Mouse (Mus musculus) lung, adult 2 months (tissue): ENCODE measurements around the gene Prkca. TPM values are rescaled to one million over a fixed set of nuclear protein-coding genes. Genes with fewer than 3 reads are reported as not detected.

Source experiments
- DNase-seq: peaks from one replicate; pipeline ENCODE4 v3.0.0; 2022
- H3K4me1 ChIP-seq: fragments of 200-500 bp; 2 replicates; pipeline ENCODE4 v1.6.1; 2011; ENCODE audit warnings: low read length; ENCODE audit not compliant: control insufficient read depth, insufficient read depth
- H3K4me3 ChIP-seq: fragments of 200-500 bp; replicated peaks from 2 replicates; pipeline ENCODE3; 2011; ENCODE audit warnings: low read depth, mild to moderate bottlenecking, control low read depth, low read length; ENCODE audit errors: extremely low read depth
- CTCF ChIP-seq: fragments of 200-500 bp; IDR thresholded peaks from 2 replicates; pipeline ENCODE4 v1.5.1; 2011; ENCODE audit warnings: mild to moderate bottlenecking, low read length, control low read depth; ENCODE audit not compliant: insufficient read depth
- POLR2A ChIP-seq: fragments of 200-500 bp; IDR thresholded peaks from 2 replicates; pipeline ENCODE4 v1.6.1; 2011; ENCODE audit warnings: low read depth, mild to moderate bottlenecking, control low read depth, low read length, borderline replicate concordance; ENCODE audit errors: extremely low read depth
- WGBS: fragments of 180-500 bp; shearing (Covaris S2); methylation state at CpG from one replicate; pipeline ENCODE4 v1.1.7; 2018; 5-methylcytosine and 5-hydroxymethylcytosine counted together
- polyA plus RNA-seq: library from polyadenylated mRNA; depleted of rRNA; stranded (reverse); fragments of >200 nt; gene quantifications from 2 replicates; pipeline ENCODE4 v1.2.3, GENCODE M21; 2012; rRNA removed

Gene Prkca
- polyA plus RNA-seq, result 6.6 and 13.5 TPM in 2 replicates

- peak; percentile 91 for DNase-seq
- TF ChIP-seq CTCF (no peak), POLR2A (peak; percentile 56; the same call in 1 of the 2 replicates)
- under 1% methylated on average over 63 of the region's 63 CpGs for WGBS
These were observed at the start of gene Prkca for GRCm38 (mm10) chr11:108343789-108344462. TSS of gene Prkca (minus strand) at chr11:108343928.

GRCm38 (mm10) chr11:108385666-108386024, 41.9 kb upstream of the Prkca start:
- no peak for DNase-seq
- Histone ChIP-seq H3K4me1 (no peaks in the 10 kb centered on the region), H3K4me3 (no peak overlapping the region)
- TF ChIP-seq CTCF, result no peak
- no peak for TF ChIP-seq POLR2A
- WGBS, result 93% methylated on average over 1 of the region's 1 CpGs

More at GRCm38 (mm10) chr11:108343789-108344462, at the start of gene Prkca:
- Histone ChIP-seq H3K4me3 (peak within 1 kb of the TSS; percentile 81), H3K4me1 (peaks cover 3% of the 10 kb centered on the region; the same call in 1 of the 2 replicates)

- Histone ChIP-seq H3K4me3 (no peak overlapping the region), H3K4me1 (no peaks in the 10 kb centered on the region)
- 60% methylated on average over 4 of the region's 4 CpGs for WGBS
- DNase-seq, result no peak
- no peak for TF ChIP-seq CTCF
- no peak for TF ChIP-seq POLR2A
These were observed 41.4 kb upstream of the Prkca start for GRCm38 (mm10) chr11:108384920-108385665.

- no peak overlapping the region for H3K4me3 ChIP-seq
- WGBS, result 76% methylated on average over 3 of the region's 3 CpGs
- peaks cover 2% of the 10 kb centered on the region; the same call in 1 of the 2 replicates for H3K4me1 ChIP-seq
- DNase-seq, result no peak
- TF ChIP-seq CTCF (no peak), POLR2A (no peak)
These were observed 38.9 kb upstream of the Prkca start for GRCm38 (mm10) chr11:108382664-108383063.

- TF ChIP-seq CTCF, result no peak
- H3K4me3 ChIP-seq, result no peak overlapping the region
- peaks cover 2% of the 10 kb centered on the region; the same call in 1 of the 2 replicates for H3K4me1 ChIP-seq
- 66% methylated on average over 4 of the region's 4 CpGs for WGBS
- no peak for DNase-seq
These were observed 34.6 kb upstream of the Prkca start for GRCm38 (mm10) chr11:108378363-108378751.

GRCm38 (mm10) chr11:108377680-108378362, 34.1 kb upstream of the Prkca start:
- peaks cover 2% of the 10 kb centered on the region; the same call in 1 of the 2 replicates for H3K4me1 ChIP-seq
- peak overlapping the region; percentile 23 for H3K4me3 ChIP-seq
- 28% methylated on average over 19 of the region's 19 CpGs for WGBS
- peak; percentile 70 for DNase-seq
- peak; percentile 93 for TF ChIP-seq CTCF
- TF ChIP-seq POLR2A, result no peak

- no peak for DNase-seq
- Histone ChIP-seq H3K4me3 (no peak overlapping the region), H3K4me1 (peaks cover 2% of the 10 kb centered on the region; the same call in 1 of the 2 replicates)
- no peak for TF ChIP-seq POLR2A
- TF ChIP-seq CTCF, result no peak
- WGBS, result 91% methylated on average over 7 of the region's 7 CpGs
These were observed 33.1 kb upstream of the Prkca start for GRCm38 (mm10) chr11:108376815-108377214.

GRCm38 (mm10) chr11:108367046-108367445, 23.3 kb upstream of the Prkca start:
- H3K4me3 ChIP-seq, result no peak overlapping the region
- no peaks in the 10 kb centered on the region; the same call in 1 of the 2 replicates for H3K4me1 ChIP-seq
- 43% methylated on average over 1 of the region's 1 CpGs for WGBS
- TF ChIP-seq POLR2A, result no peak
- TF ChIP-seq CTCF, result no peak
- no peak for DNase-seq

- Histone ChIP-seq H3K4me3 (no peak overlapping the region), H3K4me1 (no peaks in the 10 kb centered on the region; the same call in 1 of the 2 replicates)
- no peak for TF ChIP-seq CTCF
- TF ChIP-seq POLR2A, result no peak
- 42% methylated on average over 7 of the region's 7 CpGs for WGBS
- DNase-seq, result no peak
These were observed 21.9 kb upstream of the Prkca start for GRCm38 (mm10) chr11:108365600-108365999.
